Mouse (Mus musculus): ENCODE measurements around the gene Camk1.
A peak's percentile ranks its signal among the peaks of the same experiment; 100 is the strongest.

The Camk1 gene

DNA sequence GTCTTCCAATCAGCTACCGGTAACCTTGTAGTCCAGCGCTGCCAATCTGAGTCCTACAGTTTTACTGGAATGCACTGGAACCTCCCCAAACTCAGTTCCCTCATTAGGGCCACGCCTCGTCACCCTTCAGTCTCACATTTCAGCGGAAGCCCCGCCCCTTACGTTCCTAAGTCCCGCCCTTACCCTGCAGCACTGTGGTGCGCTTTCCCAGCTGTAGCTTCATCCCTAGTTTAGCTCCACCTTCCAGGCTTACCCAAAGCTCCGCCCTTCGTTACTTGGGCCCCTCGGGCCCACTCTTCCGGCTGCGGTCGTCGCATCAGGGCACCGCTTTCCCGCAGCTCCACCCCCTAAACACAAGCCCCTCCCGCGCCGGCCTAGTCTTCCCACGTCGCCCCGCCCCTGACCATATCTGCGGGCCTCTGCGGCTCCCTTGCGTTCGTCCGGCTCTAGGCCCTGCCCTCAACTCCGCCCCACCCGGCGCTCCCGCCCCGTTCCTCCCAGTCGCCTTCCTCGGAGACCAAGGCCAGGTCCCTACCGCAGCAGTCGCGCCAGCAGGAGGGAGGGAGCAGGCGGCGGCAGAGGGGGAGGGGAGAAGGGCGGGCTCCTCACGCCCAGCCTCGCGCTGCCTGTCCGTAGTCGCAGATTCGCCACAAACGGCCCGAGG is 37.3 kb downstream of the Camk1 start:
- peak; percentile 97 for DNase-seq (ENCODE audit: low spot score)

DNA sequence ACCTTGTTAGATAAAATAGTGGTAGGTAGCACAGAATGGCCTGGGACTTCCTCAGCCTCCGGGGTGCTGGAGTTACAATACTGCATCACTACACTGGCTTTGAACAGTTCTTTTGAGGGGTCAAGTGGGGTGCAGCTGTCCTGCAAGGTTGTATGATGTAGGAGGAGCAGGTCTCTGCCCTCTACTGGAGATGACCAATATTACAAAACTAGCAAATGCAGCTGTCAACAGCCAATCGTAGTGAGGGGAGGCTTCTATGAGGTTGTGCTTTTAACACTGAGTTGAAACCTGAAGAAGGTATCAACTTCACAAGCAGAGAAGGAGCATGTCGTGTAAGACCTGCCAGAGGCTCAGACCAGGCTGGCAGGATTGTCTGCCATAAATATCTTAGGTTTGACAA is 41.5 kb downstream of the Camk1 start:
- DNase-seq (ENCODE audit: low spot score): no peak

DNA sequence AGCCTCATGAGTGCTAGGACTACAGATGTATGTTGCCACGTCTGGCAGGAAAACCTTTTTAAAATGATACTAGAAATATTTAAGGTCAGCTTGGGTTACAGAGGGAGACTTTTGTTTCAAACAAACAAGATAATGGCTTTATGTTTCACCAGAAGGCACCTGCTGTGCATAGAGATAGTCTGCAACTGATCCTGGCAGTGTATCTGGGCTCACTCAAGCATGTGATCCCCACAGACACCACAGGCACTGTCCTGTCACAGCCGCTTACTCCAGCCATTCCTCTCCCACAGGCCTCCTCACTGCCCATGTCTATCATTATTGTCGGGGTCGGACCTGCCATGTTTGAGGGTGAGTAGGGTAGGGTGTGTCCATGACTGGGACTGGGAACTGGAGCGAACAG is 42.4 kb downstream of the Camk1 start:
- DNase-seq (ENCODE audit: low spot score): no peak

DNA sequence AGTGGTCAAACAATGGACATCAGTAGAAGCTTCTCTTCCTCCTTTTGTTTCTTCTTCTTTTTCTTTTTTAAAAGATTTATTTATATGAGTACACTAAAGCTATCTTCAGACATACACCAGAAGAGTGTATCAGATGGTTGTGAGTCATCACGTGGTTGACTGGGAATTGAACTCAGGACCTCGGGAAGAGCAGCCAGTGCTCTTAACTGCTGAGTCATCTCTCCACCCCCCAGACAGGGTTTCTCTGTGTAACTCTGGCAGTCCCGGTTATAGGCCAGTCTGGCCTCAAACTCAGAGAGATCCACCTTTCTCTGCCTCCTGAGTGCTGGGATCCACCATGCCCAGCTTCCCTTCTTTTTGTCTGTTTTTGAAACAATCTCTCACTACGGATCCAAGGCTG is 47.1 kb downstream of the Camk1 start:
- DNase-seq (ENCODE audit: low spot score): no peak

DNA sequence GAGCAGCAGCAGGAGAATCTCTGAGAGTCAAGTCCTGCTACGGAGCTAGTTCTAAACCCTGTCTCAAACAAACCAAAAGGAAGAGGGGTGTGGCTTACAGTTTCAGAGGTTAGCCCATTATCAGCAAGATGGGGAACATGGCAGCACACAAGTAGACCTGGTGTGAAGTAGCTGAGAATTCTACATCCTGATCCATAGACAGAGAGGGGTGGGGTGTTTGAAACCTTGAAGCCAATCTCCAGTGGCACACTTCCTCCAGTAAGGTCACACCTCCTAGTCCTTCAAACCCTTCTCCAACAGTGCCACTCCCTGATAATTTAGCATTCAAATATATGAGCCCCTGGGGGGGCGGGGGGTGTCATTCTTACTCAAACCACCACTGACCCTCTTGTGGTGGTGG is 47.7 kb downstream of the Camk1 start:
- no peak for DNase-seq (ENCODE audit: low spot score)

DNA sequence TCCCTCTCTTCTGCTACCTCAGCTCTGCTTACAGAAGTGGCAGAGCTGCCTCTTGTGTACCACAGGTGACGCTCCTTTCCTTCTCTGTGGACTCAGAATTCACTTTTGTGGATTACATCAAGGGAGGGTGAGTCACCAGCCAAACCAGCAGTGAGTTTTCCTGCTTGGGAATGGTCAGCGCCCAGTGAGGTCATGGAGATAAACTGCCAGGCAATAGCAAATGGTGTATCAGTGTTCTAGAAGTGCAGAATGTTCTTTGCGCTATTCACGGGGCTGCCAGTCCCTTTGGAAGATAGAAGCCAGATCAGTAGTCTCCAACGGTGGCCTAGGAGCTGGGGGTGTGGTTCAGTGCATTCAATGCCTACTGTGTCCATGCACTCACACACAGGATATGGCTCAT is 50.8 kb downstream of the Camk1 start:
- no peak for DNase-seq (ENCODE audit: low spot score)

DNA sequence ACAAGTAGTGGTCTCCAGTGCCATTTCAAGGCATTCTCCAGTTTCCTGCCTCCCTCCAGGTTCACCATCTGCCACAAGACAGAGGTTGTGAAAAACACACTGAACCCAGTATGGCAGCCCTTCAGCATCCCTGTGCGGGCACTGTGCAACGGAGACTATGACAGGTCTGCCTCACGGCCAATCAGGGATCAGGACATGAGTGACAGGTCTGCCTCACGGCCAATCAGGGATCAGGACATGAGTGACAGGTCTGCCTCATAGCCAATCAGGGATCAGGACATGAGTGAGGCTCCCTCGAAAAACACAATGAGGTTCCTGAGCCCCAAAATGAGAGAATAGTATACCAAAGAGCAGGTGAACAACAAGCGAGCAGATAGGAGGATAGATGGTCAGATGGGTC is 53.4 kb downstream of the Camk1 start:
- no peak for DNase-seq (ENCODE audit: low spot score)

DNA sequence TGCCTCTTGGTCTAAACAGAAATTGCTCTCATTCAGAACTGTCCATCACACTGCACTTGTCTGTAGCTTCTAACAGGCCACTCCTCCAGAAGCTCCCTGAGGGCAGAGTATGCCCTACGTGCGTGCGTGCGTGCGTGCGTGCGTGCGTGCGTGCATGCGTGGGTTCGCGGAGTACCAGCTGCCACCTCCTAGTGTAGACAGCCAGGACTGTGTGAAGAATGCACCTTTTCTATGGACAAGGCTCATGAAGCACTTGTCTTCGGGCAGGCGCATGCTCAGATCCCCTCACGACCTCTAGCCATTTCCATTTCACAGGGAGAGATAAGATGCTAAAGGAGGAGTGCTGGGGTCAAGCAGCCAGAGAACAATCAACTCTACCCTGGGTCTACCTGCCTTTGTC is 54.4 kb downstream of the Camk1 start:
- no peak for DNase-seq (ENCODE audit: low spot score)

DNA sequence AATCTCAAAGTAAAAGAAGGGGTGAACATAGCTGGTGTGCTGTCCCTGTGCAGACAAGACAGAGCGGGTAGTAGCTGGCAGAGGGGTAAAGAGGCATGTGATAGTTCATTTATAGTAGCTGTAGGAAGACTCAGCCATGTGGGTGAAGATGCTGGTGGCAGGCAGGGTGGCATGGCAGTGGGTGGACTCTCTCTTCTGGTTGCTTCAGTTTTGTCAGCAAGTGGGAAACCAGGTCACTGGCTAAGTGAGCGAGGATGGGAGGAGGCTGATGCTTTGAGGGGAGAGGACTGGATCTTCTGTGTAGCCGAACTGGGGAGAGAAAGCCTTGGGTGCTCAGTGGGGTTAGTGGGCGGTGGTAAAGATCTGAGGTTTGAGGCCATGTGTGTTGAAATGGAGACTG is 56.5 kb downstream of the Camk1 start:
- DNase-seq (ENCODE audit: low spot score): no peak

DNA sequence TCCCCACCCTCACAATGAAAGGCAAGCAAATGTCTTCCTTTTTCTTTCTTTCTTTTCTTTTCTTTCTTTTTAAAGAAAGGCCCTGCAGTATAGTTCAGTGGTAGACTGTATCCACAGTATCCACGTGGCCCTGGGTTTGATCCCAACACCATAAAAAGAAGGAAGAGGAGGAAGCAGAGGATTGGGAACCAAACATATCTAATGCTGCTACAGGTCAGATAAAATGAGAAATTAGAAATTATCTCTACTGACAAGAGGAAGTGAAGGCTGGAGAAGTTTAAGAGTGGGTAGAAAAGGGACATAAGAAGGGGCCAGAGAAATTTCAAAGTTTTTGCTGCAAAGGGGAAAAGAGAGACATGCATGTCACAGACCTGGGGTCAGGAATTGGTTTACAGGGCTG is 57.5 kb downstream of the Camk1 start:
- no peak for DNase-seq (ENCODE audit: low spot score)

DNA sequence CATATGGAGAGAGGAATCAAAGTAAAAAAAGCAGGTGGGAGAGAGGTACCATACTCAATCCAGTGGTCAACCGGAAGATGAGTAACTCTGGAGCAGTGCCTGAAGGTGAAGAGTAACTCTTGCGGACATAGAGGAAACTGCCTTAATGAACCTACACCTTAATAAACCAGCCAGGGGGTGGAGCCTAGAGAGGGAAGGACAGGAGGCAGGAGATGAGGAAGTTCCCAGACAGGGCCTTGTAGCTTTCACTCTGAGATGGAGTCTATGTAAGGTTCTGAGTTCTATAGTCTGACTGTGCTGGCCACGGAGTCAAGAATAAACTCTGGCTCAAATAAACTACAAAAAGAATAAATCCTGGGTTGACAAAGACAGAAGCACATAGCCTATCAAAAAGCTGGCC is 58.9 kb downstream of the Camk1 start:
- no peak for DNase-seq (ENCODE audit: low spot score)

Measured in layer of hippocampus, adult 9-10 months (tissue).